Mouse (Mus musculus): ENCODE results near the gene Ext2.
A peak's percentile ranks its signal among the peaks of the same experiment; 100 is the strongest.

Gene Ext2

DNA sequence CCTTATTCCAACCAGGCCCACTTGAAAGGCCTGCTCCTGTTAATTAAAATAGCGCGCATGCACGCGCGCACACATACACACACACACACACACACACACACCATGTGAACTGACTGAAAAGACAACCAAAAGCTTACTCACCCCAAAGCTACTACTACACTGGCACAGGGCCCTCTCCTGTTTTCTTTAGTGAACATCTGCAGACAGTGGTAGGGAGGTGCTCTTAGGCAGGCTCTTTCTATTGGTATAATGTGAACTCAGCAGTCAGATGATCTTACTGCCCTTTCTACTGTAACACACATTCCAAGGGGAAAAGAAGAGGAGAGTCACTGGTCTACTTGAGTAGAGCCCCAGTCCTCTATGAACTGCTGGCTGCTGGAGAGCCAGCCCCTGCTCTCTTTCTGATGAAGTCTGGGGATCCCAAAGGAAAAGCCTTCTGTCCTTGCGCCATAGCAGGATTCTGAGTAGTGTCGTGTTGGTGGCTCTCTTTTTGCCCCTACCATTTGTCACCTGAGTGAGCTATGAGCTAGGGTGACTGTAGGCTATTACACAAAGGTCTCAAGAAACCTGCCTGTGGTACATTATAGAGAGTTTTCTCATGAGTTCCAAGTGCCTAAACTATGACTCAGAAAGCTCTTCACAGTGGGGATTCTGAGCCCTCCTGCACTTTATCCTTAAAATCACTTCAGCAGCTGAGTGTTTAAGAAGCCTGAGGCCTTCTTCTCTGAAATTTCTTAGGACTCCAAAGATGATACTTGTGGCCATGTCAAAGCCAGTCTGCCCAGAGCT, 45.9 kb downstream of the Ext2 start:
- no peak for DNase-seq

DNA sequence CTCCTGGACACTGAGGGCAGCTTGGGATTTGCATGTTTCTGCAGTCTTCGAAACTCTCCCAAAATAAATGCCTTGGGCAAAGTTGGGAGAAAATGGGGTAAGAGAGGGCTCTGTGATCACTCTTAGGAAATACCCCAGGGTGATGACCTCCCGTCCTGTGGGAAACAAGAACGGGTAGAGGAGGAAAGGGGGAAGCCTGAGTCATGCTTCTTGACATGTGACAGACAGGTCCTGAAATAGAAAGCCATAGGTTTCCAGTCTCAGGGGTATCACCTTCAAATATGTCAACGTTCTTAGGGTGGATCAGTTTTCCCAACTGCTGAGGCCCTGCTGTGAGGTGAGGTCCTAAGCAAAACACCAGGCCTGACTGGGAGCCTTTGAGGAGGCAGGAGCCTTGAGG, 46.9 kb downstream of the Ext2 start:
- no peak for DNase-seq

DNA sequence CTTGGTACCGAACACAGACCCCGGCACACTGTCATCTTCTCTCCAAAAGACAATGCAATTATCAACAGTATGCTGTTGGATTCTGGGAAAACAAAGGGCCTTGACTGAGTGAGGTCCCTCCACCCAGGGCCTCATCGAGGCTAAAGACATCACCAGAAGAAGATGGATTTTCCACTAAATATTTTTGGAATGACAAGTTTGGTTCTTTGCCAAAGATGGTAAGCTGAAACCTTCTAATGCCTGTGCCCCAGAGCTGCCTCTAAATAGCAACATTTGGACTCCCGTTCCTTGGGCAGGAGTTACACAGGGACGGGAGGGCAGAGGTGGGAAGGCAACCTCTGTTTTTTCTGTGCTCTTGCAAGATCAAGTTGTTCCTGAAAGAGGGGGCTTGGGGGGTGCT, 47.4 kb downstream of the Ext2 start:
- no peak for DNase-seq

DNA sequence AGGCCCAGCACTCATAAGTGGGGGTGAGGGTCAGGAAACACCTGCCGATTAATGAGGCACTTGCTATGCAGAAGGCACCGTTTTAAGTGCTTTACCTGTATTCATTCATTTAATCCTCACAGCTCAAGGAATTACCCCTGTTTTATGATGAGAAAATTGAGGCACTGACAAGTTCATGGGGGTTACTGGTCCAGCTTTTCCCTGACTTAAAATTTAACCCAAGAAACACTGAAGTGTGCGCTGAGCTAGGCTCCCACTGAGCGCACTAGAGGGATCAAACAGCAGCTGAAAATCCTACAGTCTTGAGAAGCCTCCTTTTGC, 49.6 kb downstream of the Ext2 start:
- DNase-seq = no peak

DNA sequence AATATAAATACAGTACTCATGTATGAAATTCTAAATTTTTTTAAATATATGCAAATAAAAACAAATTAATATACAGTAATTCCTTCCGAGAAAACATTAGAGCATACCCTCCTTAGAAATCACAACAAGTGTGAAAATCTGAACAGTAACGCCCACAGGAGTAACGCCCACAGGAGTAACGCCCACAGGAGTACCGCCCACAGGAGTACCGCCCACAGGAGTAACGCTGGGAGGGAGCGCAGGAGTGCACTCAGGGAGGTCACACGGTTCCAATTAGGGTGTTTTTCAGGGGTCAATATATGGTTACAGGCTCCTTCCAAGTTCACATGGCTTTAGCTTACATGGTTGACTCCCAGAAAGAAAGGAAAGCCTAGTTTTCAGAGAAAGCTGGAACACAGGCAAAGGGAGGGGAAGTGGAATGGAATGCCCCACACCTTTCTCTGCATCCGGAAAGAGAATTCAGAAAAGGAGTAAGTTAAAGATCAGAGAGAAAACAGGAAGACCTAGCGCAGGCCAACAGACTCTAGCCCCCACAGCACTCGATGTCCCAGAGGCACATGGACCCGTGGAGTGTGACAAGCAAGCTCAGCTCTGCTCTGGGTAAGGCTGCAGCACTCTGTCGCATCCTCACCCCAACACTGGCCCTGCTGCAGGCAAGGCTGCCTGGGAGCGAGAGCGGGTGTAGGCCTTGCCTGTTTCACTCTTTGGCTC, 50.2 kb downstream of the Ext2 start:
- DNase-seq = no peak

DNA sequence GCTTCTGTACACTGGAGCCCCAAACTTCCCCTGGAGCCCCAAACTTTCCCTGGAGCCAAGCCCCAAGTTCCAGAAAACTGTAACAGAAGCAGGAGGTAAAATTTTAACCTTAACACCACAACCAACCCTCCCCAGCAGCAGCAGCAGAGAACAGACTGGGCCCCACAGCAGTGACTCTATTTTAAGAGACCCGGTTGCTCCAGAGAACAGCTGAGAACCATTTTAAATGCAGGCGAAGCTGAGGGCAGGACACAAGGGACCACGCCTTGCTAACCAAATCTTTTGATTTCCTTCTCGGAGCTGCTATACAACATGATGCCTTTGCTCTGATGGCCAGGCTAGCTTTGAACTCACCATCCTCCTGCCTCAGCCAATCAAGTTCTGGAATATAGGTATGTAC, 51.5 kb downstream of the Ext2 start:
- no peak for DNase-seq

DNA sequence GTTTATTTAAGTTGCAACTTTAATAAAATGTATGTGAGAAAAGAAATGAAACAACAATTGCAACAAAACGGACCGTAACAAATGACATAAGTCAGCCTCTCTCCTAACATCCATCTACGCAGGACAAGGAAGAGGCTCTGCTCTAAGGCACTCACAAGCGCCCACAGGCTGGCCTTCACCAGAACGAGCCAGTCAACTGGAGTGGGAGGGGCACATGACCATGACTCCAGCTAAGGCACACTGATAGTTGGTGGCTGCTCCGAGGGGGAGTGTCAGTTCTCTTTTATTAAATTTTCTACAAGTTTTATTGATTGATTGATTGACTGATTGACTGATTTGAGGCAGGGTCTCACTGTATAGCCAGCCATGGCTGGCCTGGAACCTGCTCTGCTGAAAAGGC, 52.5 kb downstream of the Ext2 start:
- DNase-seq = no peak

DNA sequence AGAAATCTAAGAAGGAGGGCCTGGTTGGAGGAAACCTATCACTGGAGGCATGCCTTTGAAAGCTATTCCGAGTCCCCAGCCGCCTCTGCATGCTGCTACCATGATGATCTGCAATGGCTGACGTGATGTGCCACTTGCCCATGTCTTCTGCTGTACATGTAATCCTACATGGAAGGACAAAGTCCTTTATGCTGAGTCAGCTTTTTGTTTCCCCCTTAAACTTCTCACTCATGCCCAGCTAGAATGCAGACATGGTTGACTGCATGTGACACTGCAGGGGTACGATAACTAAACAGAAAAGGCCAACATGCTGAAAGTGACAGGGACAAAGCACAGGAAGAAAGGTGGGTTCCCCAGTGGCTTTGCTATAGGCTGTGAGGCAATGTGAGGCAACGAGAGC, 56.6 kb downstream of the Ext2 start:
- no peak for DNase-seq

DNA sequence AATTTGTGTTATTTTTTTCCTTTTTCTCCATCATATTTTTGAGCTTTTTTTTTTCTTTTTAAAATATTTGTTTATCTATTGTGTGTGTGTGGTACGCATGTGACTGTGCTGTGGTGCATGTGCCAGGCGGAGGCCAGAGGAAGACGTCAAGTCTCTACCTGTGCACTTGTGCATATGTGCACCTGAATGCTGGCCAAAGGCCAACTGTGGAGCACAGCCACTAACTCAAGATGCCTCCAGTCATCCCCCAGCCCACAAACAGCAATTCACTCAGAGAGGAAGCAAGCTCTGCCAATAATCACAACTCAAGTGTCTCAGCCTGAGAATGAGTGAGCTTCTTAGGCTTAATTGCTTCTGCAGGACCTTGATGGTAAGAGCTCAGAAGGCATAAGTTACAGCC, 58.2 kb downstream of the Ext2 start:
- peak; percentile 44 to 55 for DNase-seq

DNA sequence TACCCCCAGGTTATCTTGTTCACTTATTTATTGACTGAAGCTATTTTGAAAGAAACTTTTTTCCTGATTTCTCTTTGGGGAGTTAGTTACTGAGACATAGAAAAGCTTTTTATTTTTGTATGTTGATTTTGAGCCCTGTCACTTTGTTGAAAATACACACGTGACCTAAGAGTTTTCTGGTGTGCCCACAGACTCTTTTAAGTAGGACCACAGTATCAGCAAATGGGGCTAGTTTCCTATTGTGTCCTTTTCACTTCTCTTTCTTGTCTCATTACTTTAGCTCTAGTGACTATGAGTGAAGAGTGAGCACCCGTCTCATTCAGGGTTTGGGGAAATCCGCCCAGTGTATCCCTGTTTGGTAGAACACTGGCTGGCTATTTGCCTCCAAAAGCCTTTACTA, 62.0 kb downstream of the Ext2 start:
- no peak for DNase-seq

DNA sequence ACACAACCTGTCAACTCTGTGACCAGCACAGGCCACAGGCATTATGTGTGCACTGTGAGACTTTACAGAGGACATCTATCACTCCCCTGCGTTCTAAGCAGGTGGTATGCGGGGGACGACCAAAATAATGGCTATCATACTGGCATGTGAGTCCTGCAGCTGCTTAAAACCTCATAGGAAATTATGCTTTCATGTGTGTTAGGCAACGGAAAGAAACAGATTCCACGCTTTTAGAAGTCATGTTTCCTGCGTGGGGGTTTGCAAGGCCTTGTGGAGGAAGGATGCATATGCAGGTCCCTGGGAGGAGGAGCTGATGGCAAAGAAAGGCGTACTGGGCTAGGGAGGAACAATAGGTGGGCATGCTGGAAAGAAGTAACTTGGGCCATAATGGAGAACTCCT, 63.2 kb downstream of the Ext2 start:
- DNase-seq = no peak

DNA sequence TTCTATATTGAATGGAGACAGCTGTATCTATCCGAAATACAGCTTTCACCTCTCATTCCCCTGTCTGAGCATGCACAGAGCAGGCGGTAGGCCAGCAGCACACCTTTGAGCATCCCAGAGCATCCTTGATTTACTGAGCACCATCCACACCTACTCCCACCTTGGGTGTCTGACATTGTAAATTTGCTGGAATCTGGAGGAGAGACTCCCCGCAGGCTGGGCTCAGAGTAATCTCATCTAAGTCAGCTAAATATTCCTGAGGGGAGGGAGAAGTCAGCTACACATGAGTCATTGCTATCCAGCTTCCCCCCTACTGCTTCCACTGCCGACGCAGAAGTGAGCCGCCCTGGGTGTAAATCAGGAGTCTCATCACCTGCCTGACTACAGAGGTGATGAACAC, 64.1 kb downstream of the Ext2 start:
- no peak for DNase-seq

DNA sequence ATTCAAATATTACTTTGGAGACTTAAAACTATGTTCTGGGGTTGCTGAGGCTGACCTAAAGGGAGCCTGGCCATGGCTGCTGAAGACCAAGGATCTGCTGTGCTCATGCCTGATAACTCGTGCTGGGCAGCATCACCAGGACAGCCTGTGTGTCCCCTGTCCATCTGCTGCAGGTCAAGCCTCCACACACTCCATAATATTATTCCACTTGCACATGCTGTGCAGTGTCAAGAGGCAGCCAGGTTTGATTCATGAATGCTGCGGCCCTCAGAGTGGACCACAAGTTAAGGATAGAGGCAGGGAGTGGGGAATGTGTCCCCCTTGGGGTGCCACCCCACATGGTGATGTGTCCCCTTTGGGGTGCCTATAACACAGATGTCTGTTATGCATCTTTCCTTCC, 68.0 kb downstream of the Ext2 start:
- DNase-seq = peak; percentile 31 to 46

DNA sequence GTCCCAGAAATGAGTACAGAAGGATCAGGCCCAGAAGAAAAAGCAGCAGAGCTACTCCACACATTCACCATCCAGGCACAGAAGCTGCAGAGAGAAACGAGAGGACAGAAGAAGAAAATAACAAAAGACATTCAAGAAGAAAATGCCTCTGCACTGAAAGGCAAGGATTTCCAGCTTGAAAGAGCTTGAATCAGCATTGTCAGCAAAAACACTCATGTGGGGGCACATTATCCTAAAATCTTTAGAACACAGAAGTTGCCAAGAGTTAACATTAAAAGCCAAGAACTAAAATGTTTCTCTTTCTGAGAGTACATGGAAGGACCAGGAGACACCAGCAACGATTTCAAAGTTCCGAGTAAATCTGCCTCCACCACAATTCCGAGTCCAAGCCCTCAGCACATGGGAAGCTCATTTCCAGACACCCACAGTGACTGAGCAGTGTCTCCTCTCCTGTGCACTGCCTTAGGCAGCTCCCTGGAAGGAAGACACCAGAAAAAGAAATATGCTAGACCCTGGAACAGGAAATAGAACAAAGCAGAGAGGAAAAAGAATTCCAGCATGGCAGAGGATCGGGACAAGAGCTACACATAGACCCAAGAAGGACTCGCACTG, 69.1 kb downstream of the Ext2 start:
- DNase-seq = no peak

DNA sequence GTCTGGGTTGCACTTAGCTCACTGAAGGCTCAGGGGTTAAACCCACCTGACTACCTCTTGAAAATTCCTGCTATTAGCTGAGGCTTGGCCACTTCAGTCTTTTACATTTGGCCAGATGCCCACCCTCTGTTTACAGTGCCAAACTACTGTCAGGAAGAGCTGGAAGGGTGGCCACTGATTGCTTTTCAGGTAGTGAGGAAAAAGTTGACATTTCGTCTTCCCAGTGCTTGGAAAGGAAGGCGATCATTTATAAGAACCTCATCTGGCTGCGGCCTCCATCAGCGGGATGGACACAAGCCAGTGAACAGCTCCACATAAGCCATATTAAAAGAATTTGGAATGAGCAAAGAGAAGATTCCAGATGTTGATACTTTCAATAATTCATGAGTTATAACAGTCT, 72.7 kb downstream of the Ext2 start:
- DNase-seq = peak; percentile 47 to 52

DNA sequence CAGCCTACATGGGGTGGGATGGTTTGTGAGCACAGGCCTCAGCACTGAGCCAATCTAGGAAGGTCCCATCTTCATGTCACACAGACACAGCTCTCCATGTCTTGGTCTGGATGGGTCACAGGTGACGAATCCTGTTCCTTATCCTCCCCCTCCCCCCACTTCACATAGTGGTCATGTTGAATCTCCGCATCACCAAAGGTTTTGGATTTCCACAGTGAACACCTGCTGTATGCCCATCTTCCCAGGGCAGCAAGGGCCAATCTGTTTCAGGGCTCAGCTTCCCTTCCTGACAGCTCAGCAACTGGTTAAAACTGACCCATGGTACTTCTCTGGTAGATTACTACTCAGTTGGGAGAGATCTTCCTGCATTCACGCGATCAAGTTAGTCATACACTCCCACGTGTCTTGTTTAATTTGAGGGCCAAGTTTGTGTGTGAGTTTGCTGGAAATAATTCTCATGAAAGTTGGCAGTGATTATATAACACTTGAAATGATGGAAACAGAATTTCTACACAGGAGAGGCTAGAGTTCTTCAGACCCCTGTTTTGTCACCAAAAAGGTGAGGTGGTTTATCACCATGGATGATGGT, 74.7 kb downstream of the Ext2 start:
- DNase-seq = no peak

DNA sequence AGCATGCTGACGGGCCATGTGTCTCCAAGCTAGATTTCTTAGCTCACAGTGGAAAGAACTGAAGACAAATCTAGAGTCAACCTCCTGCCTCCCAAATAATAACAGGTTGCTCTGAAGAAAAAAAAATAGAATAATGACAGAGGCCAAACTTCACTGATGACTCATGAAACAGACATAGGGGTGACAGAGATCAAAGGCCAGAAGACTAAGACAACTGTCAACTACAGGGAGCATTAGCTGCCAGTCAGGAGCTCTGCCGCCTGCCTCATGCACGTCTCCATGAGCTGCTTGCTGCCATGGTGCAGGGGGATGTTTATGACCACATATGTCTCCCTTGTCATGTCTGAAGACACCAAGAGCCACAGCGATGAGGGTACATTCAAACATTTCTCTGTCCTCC, 75.7 kb downstream of the Ext2 start:
- no peak for DNase-seq

DNA sequence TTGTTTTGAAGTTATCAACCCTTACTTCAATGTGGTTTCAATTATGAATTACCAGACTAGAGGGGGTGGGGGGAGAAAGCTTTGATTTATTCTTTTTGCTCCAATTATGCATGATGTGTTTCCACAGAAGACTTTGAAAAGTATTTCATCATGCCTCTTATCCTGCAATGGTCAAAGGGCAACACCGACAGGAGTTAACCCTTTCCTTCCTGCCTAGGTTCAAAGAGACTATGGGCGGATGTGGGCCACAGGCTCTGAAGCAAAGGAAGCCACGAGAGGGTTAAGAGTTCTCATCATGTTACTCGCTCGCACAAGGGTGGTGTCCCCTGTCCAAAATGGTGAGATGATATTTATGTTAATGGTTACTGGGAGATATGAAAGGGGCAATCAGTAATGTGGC, 76.2 kb downstream of the Ext2 start:
- no peak for DNase-seq

DNA sequence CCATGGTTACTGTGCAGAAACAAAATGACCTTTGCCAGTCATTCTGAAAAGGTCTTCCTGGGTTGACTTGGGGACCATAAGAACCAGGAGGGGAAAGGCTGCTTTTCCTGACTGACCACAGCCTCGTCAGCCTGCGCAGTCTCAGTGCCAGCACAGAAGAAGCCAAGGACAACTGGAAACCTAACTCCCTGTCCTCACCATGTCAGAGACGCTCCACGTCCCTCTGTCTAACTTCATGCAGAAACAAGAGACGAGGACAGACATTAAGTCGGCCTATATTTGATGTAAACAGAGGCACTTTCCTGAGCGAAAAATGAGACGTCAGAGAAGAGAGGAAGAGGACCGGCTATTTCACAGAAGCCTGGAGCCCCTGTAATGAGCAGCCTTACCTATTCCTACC, 76.6 kb downstream of the Ext2 start:
- DNase-seq = no peak

DNA sequence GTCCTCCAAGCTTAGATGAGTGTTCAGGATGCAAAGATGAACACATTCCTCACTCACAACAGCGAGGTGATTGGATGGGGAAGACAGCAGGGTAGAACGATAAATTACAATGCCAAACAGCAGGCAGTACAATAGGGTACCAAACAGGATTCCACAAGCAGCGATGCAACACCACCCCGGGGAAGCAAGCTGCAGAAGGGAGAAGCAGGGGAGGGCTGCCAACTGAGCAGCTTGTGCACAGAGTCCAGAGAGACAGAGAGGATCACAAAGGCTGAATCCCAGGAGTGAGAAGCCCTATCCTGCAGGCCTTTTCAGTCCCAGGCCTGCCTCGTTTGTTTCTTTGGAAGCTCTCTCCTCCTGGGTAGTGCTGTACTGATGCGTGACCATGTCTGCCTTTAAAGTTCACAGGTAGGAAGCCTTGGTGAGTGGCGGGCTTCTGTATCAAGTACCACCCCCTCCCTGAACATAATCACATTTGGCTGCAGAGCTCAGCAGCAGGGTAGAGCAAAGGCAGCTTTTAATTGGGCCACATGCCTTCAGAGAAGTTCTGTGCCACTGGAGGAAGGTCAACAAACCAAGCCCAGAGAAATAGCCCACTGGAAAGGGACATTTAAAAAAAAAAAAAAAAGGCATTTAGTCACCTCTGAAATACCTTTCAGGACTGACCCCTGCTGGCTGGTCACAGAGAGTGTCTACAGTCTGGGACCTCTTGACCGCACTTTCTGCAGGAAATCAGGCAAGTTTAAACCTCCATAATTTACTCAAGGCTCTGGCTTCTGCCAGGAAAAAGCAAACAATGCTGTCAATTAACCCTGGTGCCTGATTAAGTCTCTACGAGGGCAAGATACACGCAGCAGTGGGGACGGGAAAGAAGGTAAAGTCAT, 77.8 kb downstream of the Ext2 start:
- peak; percentile 39 to 55 for DNase-seq

DNA sequence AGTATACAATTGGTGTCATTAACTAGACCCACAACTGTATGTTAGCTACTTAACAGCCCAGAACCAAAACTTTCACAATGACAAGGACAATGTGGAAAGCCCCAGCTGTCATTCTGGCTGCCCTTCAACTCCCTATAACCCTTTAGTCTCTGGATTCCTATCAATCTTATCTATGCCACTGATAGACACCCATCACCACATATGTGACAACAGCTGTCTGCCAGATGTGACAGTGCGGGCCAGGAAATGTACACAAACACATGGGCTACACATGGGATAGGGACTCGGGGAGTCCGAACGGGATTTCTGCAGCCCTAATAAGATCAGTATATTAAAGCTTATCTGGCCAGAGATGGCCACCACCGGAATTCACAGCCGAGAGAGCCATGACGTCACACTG, 80.7 kb downstream of the Ext2 start:
- no peak for DNase-seq

DNA sequence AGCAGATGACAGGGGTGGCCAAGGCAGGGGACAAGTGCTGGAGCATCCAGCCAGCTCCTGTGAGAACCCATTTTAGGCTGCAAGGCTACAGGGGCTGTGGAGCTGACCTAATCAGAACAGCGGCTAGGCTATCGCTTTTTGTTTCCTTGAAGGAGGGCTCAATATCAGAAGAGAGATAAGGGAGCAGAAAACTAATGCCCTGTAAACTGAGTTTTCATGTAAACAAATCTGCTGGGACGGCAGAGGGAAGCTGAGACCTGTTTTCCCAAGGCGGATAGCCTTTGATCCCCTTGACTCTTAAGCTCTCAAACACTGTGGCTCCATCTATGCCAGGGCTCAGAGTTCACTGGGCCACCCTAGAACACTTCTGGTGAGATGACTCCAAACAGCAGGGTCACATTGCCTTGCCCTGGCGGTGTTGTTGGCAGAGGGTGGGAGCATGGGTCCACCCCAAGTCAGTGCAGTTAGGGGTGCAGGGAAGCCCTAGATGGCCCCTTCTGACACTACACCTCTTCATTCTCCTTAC, 83.3 kb downstream of the Ext2 start:
- DNase-seq = no peak

DNA sequence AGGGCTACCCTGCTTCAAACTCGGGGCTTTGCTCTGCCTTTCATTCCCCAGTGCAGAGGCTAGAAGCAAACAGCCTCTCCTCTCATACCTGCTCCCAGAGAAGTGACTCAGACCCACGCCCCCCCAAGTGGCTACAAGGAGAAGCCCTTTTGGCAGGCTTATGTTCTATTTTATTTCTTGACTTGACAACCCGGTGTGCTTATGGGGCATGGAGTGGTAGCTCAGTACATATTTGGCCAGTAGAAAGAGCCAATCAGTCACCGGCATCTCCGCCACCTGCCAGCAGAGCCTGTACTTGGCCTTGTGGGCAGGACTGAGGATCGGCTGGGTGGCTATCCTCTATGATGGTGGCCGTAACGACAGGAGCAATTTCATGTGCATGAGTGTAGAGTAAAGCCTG, 85.2 kb downstream of the Ext2 start:
- no peak for DNase-seq

Data from cerebellum, postnatal 10 days (tissue).